Mouse (Mus musculus) embryo, embryonic 9.5 days (tissue): Measurements from ENCODE around the gene Uts2.
A peak's percentile ranks its signal among the peaks of the same experiment; 100 is the strongest.
"Not testable (repeated sequence)": the region's sequence is repeated elsewhere in the genome, so short reads cannot be mapped to it uniquely, and the experiment has no call there.

Experiments
- DNase-seq: peaks from one replicate; pipeline ENCODE4 v3.0.0-alpha.2; 2017; ENCODE audit errors: extremely low spot score

The Uts2 gene

GRCm38 (mm10) chr4:151015946-151016345 lies 19.0 kb downstream of the Uts2 start:
- no peak for DNase-seq

- not testable (repeated sequence) for DNase-seq
Measured at GRCm38 (mm10) chr4:151017356-151017755, 20.5 kb downstream of the Uts2 start.

GRCm38 (mm10) chr4:151024152-151024551 lies 27.3 kb downstream of the Uts2 start:
- DNase-seq = no peak

GRCm38 (mm10) chr4:151027001-151027400 lies 30.1 kb downstream of the Uts2 start:
- peak; percentile 22 for DNase-seq

- DNase-seq = no peak
Measured at GRCm38 (mm10) chr4:151036521-151036920, 39.6 kb downstream of the Uts2 start.

- no peak for DNase-seq
Measured at GRCm38 (mm10) chr4:151037800-151038199, 40.9 kb downstream of the Uts2 start.

- no peak for DNase-seq
Measured at GRCm38 (mm10) chr4:151041506-151041905, 44.6 kb downstream of the Uts2 start.

- DNase-seq = no peak
Measured at GRCm38 (mm10) chr4:151043281-151043680, 46.4 kb downstream of the Uts2 start.

GRCm38 (mm10) chr4:151044037-151044943 lies 47.4 kb downstream of the Uts2 start, which contains the start of gene Per3:
Gene Per3 (minus strand): TSS chr4:151044665.
- peak; percentile 97 for DNase-seq

- DNase-seq = no peak
Measured at GRCm38 (mm10) chr4:151044944-151045570, 48.2 kb downstream of the Uts2 start.

GRCm38 (mm10) chr4:151046524-151046923 lies 49.6 kb downstream of the Uts2 start:
- DNase-seq = no peak

- no peak for DNase-seq
Measured at GRCm38 (mm10) chr4:151051162-151051561, 54.3 kb downstream of the Uts2 start.
